Mouse (Mus musculus) granulocyte monocyte progenitor cell, adult 5-6 weeks (primary cell): ENCODE measurements around the gene Gm10160. TPM values are rescaled to one million over a fixed set of nuclear protein-coding genes. Genes with fewer than 3 reads are reported as not detected.
A peak's percentile ranks its signal among the peaks of the same experiment; 100 is the strongest.
"Not testable (repeated sequence)": the region's sequence is repeated elsewhere in the genome, so short reads cannot be mapped to it uniquely, and the experiment has no call there.

Experiments
- ATAC-seq: replicated peaks from 2 replicates; pipeline ENCODE4 v1.8.0; 2016; ENCODE audit warnings: mild to moderate bottlenecking, moderate TSS enrichment, inconsistent platforms; ENCODE audit not compliant: poor library complexity, severe bottlenecking
- total RNA-seq, 2 experiments: library from RNA; stranded (forward) in 1 of 2; stranded (reverse) in 1 of 2; fragments of 200-712, 200-1000 nt in 1 of 2; fragments of >200 nt in 1 of 2; fragmentation: Nextera tagmentation in 1 of 2; gene quantifications; 2 replicates each; pipeline ENCODE4 v1.2.3; 2014 to 2017

Gm10160 gene
- total RNA-seq, 2 experiments from 2014 or later, result not detected

DNA sequence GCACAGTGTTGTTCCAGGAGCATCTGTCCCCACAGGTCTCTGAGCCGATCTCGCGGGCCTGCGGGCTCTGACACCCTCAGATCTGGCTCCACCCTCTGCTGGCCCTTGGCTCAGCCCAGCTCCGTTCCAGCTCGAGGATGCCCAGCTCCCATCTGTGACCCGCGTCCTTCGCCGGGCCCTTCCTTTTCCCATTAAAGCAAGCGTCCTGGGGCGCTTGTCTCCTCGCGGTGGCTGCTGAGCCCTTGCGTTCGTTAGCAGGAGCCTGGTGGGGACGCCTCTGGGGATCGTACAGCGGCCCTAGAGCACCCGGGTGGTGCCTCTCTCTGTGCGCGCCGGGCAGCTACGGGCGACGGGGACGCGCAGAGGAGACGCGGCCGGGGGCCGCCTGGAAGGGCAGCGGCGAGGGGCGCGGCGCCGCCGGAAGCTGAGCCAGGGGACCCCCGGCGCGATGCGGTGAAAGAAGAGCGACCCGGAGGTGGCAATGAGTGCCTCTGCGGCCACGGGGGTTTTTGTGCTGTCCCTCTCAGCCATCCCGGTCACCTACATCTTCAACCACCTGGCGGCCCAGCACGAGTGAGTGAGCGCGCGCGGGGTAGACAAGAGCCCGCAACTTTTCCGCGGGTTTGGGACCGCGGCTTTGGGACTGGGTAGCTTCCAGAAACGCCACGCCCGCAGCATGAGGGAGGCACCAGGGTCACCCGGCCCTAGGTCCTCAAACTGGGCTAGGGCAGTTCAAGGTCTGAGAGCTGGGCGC is 3.6 kb upstream of the Gm10160 start, which contains the start of gene Tm6sf1:
Gene Tm6sf1 (plus strand): TSS at position 34 of the 754 bp plus-strand sequence.
- ATAC-seq, result peak; percentile 14

DNA sequence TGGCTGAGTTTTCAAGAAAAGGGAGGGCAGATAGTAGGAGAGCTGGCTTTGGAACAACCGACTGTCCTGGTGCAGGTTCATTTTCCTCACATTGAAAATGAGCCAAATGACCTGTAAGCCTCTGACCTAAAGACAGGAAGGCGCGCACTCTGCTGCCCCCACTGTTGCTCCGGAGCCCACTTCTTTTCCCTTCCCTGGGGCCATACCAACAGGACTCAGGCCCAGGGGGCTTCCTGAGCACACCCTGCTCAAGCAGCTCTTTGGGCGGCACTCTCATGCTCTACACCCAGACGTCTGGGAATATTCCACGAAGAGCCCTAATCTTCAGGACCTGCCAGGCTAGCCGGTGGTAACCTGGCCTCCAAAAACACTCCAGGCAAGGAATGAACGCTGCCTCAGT is 2.6 kb upstream of the Gm10160 start:
- no peak for ATAC-seq

DNA sequence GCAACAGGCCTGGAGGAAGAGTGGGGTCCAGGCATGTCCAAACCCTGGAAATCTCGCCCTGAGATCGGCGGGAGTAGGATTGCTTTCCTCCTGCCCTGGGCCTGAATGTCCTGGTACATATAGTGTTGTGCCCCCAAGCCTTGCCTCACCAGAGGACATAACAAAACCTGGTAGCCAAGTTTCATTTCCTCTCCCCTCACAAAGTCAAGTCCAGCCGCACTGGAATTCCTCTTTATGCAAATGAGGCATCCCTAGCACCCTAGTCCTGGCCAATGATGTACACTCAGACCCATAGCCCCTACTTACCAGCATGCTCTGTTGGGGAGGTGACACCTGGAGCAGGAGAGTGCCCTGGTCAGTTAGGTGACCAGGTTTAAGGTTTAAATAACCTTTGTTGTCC is 627 bp upstream of the Gm10160 start:
- ATAC-seq, result peak; percentile 15

DNA sequence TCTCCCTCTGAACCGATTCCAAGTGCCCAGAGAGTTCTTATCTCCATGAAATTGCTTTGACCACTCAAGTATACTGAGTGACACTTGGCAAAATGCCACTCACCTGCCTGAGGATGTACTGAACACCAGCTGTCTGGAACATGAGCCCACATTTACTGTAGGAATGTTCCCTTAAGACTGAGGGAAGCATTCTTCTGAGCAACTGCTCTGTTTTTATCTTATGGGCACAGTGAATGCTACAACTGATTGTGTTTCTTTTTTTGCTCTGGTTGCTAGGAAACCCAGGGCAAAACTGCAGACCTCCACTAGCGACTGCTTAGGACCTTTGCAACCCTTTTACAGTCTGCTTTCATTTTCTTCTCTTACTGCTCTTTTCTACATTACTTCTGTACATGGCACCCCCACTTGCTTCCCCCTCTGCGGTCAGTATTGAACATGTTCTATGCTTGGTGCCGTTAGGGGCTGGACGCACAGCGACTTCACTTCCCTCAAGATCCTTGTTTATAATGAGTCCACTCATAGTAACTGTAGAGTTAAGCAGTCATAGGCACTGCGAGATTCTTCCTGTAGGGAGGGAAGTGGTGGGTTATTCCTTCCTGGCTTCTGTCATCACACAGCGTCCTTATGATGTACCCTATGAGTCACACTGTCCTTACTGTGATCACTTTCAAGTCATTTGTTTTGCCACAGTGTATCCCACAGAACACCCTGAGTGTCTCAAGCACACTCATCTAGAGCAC is 856 bp downstream of the Gm10160 start:
- ATAC-seq, result peak; percentile 74

DNA sequence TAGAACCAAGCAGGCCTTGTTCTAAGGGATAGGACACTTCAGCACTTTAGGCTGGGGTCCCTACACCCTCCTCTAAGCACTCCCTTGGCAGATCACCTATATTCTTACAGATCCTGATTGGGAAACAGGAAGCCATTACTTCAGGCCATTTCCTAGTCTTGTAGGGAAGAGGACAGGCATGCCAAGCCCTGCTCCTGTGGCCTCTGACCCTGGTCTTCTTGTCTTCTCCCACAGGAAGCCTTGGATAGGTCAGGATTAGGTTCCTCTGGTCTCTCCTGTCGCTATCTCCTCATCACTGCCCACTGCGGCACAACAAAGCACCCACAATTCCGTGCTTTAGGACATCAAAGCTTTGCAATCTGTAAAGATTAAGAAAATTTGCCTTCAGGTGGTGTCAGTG is 3.9 kb downstream of the Gm10160 start:
- ATAC-seq, result no peak

DNA sequence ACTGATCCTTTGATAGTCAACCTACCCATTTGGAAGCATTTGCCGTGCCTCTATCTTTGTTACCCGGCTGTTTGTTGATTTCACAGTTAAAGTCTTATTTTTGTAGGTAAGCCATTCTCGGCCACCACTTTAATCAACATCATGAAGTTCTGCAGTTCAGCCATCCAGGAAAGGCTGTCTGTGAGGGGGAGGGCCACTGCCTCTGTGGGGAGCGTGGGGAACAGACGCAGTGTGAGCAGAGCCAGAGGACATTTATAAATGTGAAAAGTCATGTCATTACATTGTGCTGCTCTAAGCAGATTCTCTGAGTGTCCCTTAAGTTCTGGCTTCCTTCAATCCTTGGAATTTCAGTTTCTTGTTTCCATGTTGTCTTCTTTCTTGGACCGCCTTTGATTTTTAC is 5.4 kb downstream of the Gm10160 start:
- ATAC-seq, result no peak

DNA sequence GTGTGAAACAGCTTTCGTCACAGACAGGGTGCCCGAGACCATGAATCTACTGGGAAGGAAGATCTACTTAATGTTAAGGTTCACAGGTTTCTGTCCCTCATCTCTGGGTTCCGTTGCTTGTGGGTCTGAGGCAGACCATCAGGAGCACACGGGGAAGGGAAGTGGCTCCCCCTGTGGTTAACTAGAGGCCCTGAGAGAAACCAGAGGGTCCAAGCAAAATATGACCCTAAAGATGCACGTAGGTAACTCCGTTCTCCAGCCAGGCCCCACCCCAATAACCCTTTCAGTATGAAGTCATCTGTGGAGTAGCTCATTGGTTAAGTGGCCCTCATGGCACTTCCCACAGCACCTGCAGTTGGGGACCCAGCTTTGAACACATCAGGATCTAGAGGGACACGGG is 6.0 kb downstream of the Gm10160 start:
- ATAC-seq, result peak; percentile 57

DNA sequence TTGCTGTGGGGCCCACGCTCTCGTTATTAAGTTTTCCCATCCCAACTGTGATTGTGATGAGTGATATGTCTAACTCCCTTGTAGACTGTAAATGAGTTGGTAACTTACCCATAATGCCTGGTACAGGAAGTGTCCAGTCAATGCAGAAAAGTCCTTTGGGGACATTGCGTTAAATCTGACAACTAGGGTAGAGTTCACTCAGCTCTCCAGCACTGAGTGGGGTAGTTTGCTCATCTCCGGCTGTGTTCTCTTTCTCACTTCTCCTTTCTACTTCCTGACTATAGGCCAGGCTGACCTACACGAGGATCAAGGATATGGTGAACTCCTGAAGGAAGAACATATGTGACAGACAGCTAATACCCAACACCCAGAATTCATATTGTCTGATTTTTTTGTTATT is 6.4 kb downstream of the Gm10160 start:
- ATAC-seq, result peak; percentile 91

DNA sequence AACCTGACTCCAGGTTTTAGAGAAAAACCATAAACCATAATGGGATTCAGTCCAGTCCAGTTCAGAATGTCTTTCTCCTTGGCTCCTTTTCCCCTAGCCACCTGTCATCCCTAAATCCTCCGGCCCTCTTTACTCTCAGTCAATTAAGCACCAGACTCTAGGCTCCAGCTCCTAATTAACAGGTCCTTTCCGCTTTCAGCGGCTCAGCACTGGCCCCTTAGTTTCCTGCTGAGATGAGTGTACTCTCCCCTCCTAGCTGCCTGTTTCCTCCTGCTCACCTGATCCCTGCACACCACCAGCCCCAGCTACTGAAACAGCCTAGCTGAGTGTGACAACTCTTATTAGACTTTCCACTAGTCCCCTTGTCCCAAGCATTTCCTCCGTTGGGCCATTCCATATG is 7.8 kb downstream of the Gm10160 start:
- no peak for ATAC-seq

DNA sequence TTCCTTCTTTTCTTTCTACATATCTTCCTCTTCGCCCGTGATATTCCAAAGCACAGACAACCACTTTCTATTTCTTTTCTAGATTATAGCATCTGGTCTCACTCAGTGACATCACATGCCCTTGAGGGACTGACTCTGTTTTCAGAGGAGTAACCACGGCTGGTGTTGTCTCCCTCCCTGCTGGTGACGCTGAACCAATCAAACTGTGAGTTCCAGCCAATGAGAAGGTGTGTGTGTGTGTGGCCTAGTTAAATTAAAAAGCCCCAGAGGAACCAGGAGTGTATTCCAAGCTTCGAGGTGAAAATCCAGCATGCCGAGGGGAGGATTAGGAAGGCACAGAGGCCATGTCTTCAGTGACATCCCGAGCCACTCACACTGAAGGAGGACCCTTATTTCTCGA is 8.6 kb downstream of the Gm10160 start:
- ATAC-seq, result no peak

DNA sequence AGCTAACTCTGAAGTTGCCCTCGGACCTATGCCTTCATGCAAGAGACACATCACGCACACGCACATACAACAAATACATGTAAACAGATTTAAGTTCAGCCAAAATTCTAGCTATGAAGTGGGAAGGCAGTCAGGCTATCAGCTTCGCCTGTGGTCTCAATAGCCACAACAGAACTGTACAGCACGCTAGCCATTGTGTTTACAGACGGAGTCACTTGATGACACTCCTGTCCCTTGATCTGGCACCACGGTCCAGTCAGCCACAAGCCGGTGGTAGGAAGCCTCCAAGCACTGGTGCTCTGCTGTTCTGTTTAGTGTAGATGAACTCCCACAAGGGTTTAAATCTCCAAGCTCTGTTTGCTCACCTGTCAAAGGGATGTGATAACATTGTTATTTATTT is 9.6 kb downstream of the Gm10160 start:
- no peak for ATAC-seq

DNA sequence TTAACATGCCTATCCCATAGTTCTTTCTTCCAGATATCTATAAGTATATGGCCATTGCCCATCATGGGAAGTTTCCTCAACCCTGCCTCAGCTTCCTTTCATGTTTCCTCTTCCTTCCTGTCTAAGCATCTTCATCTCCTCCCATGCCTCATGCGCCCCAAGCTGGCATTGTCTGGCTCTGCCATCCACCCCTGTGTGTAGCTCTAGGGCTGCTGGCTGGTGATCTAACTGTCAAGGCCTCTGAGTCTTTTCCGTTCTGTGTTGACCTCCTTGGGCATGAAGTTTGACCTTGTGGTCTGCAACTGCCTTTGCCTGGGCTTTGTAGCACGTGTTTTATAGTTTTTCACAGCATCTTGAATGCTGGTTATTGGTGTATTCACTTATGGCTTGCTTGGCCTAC is 10.3 kb downstream of the Gm10160 start:
- no peak for ATAC-seq

DNA sequence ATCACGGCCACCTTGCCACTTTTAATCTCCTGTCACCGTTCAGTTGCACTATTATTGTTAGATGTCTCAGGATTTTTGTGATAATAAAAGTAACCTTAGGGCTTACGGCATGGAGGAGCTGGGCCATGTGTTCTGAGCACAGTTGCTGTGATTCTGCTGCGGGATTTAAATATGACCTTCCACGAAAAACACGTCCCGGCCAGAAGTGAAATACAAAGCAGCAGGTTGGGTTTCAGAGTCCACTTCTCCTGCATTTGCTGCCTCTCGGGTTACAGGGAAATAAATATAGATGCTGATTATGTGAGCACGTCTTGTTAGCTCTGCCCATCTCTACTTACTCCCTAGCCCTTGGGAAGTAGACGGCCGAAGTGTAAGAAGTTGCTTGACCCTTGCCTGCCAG is 10.8 kb downstream of the Gm10160 start:
- ATAC-seq, result no peak

DNA sequence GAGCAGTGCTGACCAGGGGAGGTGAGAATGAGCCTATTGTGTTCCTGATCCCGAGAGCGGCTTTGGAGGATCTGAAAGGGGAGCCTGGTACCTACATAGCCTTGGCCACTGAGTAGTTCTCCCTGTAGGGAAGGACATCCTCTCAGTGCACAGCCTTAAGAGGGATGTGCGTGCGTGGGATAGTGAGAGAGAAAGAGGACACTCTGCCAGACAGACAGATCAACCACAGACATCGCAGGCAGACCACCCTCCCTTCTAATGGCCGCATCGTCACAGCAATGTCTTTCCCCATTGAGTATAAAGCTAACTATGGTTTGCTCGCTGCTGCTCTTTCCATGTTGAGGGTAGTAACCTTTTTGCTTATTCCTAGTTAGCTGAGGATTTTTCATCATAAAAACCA is 11.7 kb downstream of the Gm10160 start:
- ATAC-seq, result no peak

DNA sequence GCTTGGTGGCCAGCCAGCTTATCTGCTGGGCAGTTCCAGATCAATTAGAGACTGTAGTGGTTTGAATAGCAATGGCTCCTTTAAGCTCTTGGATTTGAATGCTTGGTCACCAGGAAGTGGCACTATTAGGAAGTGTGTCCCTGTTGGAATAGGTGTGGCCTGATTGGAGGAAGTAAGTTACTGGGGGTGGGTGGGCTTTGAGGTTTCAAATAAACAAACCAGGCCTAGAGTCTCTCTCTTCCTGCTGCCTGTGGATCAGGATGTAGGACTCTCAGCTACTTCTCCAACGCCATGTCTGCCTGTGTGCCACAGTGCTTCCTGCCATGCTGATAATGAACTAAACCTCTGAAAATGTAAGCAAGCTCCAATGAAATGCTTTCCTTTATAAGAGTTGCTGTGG is 12.6 kb downstream of the Gm10160 start:
- peak; percentile 64 for ATAC-seq

DNA sequence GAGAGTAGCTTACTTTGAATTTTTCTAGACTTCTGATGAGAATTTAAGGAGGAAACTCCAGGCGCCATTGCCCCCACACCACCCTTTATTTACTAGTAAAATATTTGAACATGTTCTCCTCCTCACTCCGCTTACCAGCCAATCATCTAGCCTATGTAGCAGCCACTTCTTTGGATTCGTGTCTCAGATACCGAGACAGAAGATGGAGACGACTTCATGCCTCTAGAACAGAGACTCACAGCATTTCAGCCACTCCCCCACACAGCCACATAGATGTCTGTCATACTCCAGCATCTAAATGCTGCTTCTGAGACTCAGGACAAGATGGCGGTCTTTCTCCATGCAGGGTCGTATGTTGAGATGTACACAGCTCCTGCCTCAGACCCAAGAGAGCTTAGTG is 13.5 kb downstream of the Gm10160 start:
- ATAC-seq, result no peak

DNA sequence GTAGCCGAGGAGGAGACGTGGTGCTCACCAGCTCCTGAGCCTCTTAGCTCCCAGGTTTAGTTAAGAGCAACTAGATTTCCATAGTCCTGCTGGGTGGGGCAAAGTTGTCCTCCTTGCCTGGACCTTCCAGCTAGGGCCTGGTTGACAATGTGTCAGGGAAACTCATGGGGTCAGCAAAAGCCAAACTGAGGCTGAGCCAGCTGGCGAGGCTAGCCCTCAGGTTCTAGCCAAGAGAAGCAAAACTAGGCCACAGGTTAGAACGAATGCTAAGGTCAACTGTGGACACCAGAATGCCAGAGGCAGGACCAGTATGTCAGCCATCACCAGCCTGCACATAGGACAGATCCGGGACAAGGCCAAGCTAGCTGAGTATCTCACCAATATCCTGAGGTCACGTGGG is 14.2 kb downstream of the Gm10160 start:
- no peak for ATAC-seq

DNA sequence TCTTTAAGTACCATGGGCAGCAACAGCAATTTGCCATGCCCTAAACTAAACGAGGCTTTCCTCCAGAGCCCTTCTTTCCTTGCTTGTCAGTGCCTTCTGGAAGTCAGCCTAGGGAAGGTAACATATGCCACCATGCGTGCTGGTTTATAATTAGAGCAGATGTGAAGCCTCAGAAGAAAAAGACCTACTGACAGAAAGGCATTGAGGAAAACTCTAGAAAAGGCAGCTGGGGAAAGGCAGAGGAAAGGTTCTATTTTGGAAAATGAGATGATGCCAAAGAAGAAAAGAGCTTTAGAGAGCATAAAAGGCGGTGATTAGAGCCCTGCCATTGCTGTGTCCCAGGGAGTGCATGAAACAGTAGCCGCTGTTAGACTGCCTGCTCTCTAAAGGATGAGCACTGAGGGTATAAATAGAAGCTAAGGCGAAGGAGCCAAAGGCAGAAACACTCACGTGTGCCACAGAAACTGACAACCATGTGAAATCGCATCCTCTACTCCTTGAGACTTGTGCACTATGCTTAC is 14.9 kb downstream of the Gm10160 start:
- ATAC-seq, result no peak

DNA sequence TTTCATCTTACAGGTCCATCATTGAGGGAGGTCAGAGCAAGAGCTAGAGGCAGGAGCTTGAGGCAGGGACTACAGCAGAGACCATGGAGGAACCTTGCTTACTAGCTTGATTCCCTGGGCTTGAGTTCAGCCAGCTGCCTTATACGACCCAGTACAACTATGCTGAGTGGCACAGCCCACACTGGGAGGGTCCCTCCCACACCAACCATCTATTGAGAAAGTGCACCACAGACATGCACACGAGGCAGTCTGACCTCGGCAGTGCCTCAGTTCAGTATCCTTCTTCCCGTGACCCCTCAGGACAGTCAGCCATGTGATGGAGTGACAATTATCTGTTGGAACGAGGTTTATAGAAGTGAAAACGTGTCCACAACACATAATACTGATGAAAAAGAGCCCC is 15.8 kb downstream of the Gm10160 start:
- ATAC-seq, result no peak

DNA sequence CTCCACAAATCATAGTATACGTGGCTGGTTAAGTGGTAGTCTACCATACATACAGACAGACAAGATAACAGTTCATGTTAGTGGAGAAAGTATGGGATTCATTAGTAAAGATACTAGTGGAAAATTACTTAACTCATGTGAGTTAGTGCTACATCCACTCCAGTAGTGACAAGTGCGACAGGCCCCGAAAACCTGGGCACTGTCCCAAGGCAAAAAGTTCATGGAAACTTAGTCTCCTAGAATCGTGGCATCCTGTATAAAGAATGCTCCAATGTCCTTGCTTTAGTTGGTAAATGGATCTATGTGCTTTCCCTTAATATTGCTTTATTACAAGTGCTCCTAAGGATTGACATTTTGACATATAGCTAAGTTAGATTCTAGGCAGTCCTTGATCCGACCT is 17.8 kb downstream of the Gm10160 start:
- not testable (repeated sequence) for ATAC-seq

DNA sequence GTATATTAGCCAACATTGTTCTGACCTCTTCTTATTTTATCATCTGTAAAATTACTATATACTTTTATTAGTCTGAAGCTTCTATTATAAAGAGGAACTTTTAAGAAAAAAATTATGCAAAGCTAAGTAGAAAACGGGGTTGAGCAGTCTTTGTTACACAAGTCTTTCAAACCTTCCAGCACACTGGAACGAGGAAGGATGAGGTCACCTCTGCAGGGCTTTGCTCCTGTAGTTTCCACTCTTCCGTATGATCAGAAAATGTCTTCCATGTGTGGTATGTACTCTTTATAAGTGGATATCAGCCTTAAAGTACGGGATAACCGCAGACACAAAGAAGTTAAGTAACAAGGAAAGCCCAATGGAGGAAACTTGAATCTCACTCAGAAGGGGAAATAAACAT is 20.2 kb downstream of the Gm10160 start:
- ATAC-seq, result peak; percentile 82

DNA sequence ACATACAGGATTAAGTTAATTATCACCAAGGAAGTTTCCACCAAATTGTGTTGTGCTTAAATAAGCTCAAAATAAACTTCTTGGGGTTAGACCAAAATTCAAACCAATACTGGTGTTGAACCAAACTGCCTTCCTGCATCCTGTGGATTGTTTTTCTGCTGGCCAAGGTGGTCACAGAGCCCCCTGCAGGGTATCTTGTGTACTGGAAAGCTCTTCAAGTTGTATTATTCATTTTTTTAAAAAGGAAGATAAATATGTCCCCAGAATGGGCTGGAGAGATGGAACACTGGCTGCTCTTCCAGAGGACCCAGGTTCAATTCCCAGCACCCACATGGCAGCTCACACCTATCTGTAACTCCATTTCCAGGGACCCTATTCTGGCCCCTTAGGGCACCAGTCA is 20.7 kb downstream of the Gm10160 start:
- ATAC-seq, result peak; percentile 44; the same call in 1 of the 2 replicates
